Mouse (Mus musculus) hindbrain, embryonic 12.5 days (tissue): ENCODE measurements around the gene 1700025F22Rik. TPM values are rescaled to one million over a fixed set of nuclear protein-coding genes. Genes with fewer than 3 reads are reported as not detected.
"Not testable (repeated sequence)": the region's sequence is repeated elsewhere in the genome, so short reads cannot be mapped to it uniquely, and the experiment has no call there.

ENCODE experiments used
- ATAC-seq: fragments of 200-750 bp; cut with Nextera tagmentation; 2 replicates; pipeline ENCODE4 v1.8.0; 2017; ENCODE audit warnings: moderate TSS enrichment; ENCODE audit not compliant: low FRiP score
- H3K27ac ChIP-seq: fragments of 300-500 bp; sonication (generic); 2 replicates; pipeline ENCODE4 v1.5.1; 2016; ENCODE audit warnings: mild to moderate bottlenecking
- H3K27me3 ChIP-seq: fragments of 300-500 bp; sonication (generic); 2 replicates; pipeline ENCODE4 v1.6.1; 2016; ENCODE audit warnings: mild to moderate bottlenecking
- H3K36me3 ChIP-seq: fragments of 300-500 bp; sonication (generic); 2 replicates; pipeline ENCODE4 v1.6.1; 2016; ENCODE audit warnings: mild to moderate bottlenecking
- H3K4me1 ChIP-seq: fragments of 300-500 bp; sonication (generic); 2 replicates; pipeline ENCODE4 v1.6.1; 2016
- H3K4me2 ChIP-seq: fragments of 300-500 bp; sonication (generic); replicated peaks from 2 replicates; pipeline ENCODE4 v1.6.1; 2016; ENCODE audit warnings: mild to moderate bottlenecking
- H3K4me3 ChIP-seq: fragments of 300-500 bp; sonication (generic); 2 replicates; pipeline ENCODE4 v1.5.1; 2016; ENCODE audit warnings: mild to moderate bottlenecking
- H3K9ac ChIP-seq: fragments of 300-500 bp; sonication (generic); 2 replicates; pipeline ENCODE4 v1.6.1; 2016; ENCODE audit warnings: mild to moderate bottlenecking, moderate library complexity
- H3K9me3 ChIP-seq: fragments of 300-500 bp; sonication (generic); replicated peaks from 2 replicates; pipeline ENCODE4 v1.6.1; 2016; ENCODE audit warnings: mild to moderate bottlenecking
- WGBS: fragments of 180-500 bp; shearing (Covaris S2); methylation state at CpG from one replicate; pipeline ENCODE4 v1.1.7; 2016; 5-methylcytosine and 5-hydroxymethylcytosine counted together
- polyA plus RNA-seq: library from polyadenylated mRNA; unstranded; fragments of >200 nt; fragmentation: Nextera tagmentation; extraction: Ambion mirVana; gene quantifications from 2 replicates; pipeline ENCODE4 v1.2.1, GENCODE M21; 2016

1700025F22Rik gene
- not detected in 2 replicates for polyA plus RNA-seq

DNA sequence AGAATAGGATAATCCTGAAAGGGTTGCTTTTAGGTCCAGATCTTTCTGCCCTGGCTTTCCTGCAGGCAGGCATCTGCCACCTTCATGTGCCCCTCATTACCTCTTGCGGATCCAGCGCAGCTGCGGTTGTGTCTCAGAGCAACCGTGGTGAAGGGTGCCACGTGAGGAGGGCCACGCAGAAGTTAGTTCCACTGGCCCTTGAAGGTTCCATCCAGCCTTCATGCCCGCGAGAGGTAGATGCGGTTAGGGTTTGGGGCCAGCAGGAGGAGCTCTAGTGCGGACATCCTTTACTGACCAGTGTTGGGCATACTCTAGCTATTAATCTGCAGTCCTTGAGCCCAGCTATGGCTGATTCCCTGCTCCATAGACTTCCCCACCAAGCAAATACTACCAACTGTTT, at the start of gene 1700025F22Rik:
Gene 1700025F22Rik (minus strand): TSS at position 149 of the 400 bp plus-strand sequence.
- H3K9me3 ChIP-seq: no peaks in the 10 kb centered on the region
- no peaks in the 10 kb centered on the region for H3K36me3 ChIP-seq
- WGBS: 36% methylated on average over 10 of the region's 10 CpGs
- H3K27ac ChIP-seq: no peak within 1 kb of the TSS
- H3K27me3 ChIP-seq: no peaks in the 10 kb centered on the region
- no peak within 1 kb of the TSS for H3K4me3 ChIP-seq
- H3K4me2 ChIP-seq: no peak within 1 kb of the TSS
- H3K9ac ChIP-seq: no peak within 1 kb of the TSS
- ATAC-seq: no peak
- H3K4me1 ChIP-seq: no peaks in the 10 kb centered on the region

- no peak within 1 kb of the TSS for H3K27ac ChIP-seq
- 63% methylated on average over 12 of the region's 12 CpGs for WGBS
Measured at GRCm38 (mm10) chr19:11196546-11196945, 31.4 kb upstream of the 1700025F22Rik start, which contains the start of gene Ms4a13. Gene Ms4a13, minus strand, starts transcription at chr19:11196737.

DNA sequence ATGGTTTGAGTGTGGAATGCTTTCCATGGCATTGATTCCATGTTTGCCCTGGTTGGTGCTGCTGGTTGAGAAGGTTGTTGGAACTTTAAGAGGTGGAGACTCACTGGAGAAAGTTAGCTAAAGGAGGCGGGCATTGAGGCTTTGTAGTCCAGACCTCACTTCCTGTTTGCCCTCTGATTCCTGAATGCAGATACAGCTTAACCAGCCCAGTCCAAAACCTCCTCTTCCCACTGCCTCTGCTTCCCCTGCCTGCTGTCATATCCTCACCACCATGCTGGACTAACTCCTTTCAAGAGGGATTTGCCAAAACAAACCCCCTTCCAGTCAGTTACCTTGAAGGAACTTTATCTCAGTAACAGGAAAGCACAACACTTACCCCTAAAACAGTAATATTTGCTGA, 27.4 kb upstream of the 1700025F22Rik start:
- no peak overlapping the region for H3K4me2 ChIP-seq
- H3K9me3 ChIP-seq: no peaks in the 10 kb centered on the region
- H3K27me3 ChIP-seq: no peaks in the 10 kb centered on the region
- no peak overlapping the region for H3K4me3 ChIP-seq
- H3K27ac ChIP-seq: no peak overlapping the region
- H3K36me3 ChIP-seq: no peaks in the 10 kb centered on the region
- no peak overlapping the region for H3K9ac ChIP-seq
- ATAC-seq: no peak
- no peaks in the 10 kb centered on the region for H3K4me1 ChIP-seq
- WGBS: 83% methylated on average over 1 of the region's 1 CpGs

More at GRCm38 (mm10) chr19:11196546-11196945, 31.4 kb upstream of the 1700025F22Rik start, which contains the start of gene Ms4a13:
- H3K9me3 ChIP-seq: no peaks in the 10 kb centered on the region
- no peaks in the 10 kb centered on the region for H3K4me1 ChIP-seq
- no peaks in the 10 kb centered on the region for H3K27me3 ChIP-seq
- H3K9ac ChIP-seq: no peak within 1 kb of the TSS
- no peak for ATAC-seq
- H3K4me3 ChIP-seq: no peak within 1 kb of the TSS
- H3K4me2 ChIP-seq: no peak within 1 kb of the TSS
- H3K36me3 ChIP-seq: no peaks in the 10 kb centered on the region

- H3K27me3 ChIP-seq: no peaks in the 10 kb centered on the region
- H3K9me3 ChIP-seq: no peaks in the 10 kb centered on the region
- H3K36me3 ChIP-seq: no peaks in the 10 kb centered on the region
- whole genome bisulfite sequencing: 17% methylated on average over 5 of the region's 5 CpGs
- H3K4me3 ChIP-seq: no peak overlapping the region
- ATAC-seq: no peak
- no peak overlapping the region for H3K4me2 ChIP-seq
- no peak overlapping the region for H3K27ac ChIP-seq
- no peak overlapping the region for H3K9ac ChIP-seq
- H3K4me1 ChIP-seq: no peaks in the 10 kb centered on the region
Measured at GRCm38 (mm10) chr19:11184121-11184520, 19.0 kb upstream of the 1700025F22Rik start.

GRCm38 (mm10) chr19:11177464-11177863, 12.3 kb upstream of the 1700025F22Rik start:
- H3K4me2 ChIP-seq: no peak overlapping the region
- H3K36me3 ChIP-seq: no peaks in the 10 kb centered on the region
- H3K27me3 ChIP-seq: no peaks in the 10 kb centered on the region
- no peak overlapping the region for H3K9ac ChIP-seq
- H3K9me3 ChIP-seq: no peaks in the 10 kb centered on the region
- no peaks in the 10 kb centered on the region for H3K4me1 ChIP-seq
- no peak for ATAC-seq
- WGBS: 72% methylated on average over 2 of the region's 2 CpGs
- no peak overlapping the region for H3K4me3 ChIP-seq
- no peak overlapping the region for H3K27ac ChIP-seq

- 74% methylated on average over 6 of the region's 6 CpGs for WGBS
- H3K4me3 ChIP-seq, H3K9me3 ChIP-seq, H3K36me3 ChIP-seq, H3K27ac ChIP-seq, H3K4me1 ChIP-seq, H3K9ac ChIP-seq, H3K27me3 ChIP-seq, ATAC-seq, H3K4me2 ChIP-seq: not testable (repeated sequence)
Measured at GRCm38 (mm10) chr19:11157890-11158289, 7.2 kb downstream of the 1700025F22Rik start.

GRCm38 (mm10) chr19:11135336-11135735, 29.8 kb downstream of the 1700025F22Rik start:
- WGBS: 78% methylated on average over 4 of the region's 4 CpGs
- Histone ChIP-seq H3K4me3 (no peak overlapping the region), H3K27me3 (no peaks in the 10 kb centered on the region), H3K36me3 (no peaks in the 10 kb centered on the region), H3K4me2 (no peak overlapping the region), H3K27ac (no peak overlapping the region), H3K9me3 (no peaks in the 10 kb centered on the region), H3K9ac (no peak overlapping the region), H3K4me1 (no peaks in the 10 kb centered on the region)
- no peak for ATAC-seq

DNA sequence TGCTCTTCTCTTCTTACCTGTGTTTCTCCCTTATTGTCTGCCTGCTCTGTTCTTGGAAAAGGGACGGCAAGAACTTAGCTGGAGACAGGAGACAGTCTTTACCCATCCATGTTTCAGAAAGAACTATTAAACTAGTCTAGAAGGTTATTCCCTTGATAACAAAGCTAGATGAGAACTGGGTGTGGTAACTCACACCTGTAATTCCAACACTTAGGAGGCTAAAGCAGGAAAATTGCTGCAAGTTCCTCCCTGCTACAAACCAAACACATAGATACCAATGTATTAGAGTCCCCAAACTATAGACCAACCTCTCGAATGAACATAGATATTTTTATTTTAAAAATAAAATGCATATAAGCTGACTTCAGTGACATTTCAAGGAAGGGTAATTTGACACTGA, 30.3 kb downstream of the 1700025F22Rik start:
- Histone ChIP-seq H3K4me1 (no peaks in the 10 kb centered on the region), H3K27me3 (no peaks in the 10 kb centered on the region), H3K4me3 (no peak overlapping the region), H3K9me3 (no peaks in the 10 kb centered on the region), H3K36me3 (no peaks in the 10 kb centered on the region), H3K9ac (no peak overlapping the region), H3K4me2 (no peak overlapping the region), H3K27ac (no peak overlapping the region)
- ATAC-seq: no peak
- WGBS: 81% methylated on average over 2 of the region's 2 CpGs

- H3K4me2 ChIP-seq, H3K27me3 ChIP-seq, H3K4me1 ChIP-seq, H3K27ac ChIP-seq, H3K9ac ChIP-seq, H3K9me3 ChIP-seq, ATAC-seq, H3K4me3 ChIP-seq, H3K36me3 ChIP-seq: not testable (repeated sequence)
- WGBS: 84% methylated on average over 8 of the region's 8 CpGs
Measured at GRCm38 (mm10) chr19:11130776-11131175, 34.3 kb downstream of the 1700025F22Rik start, which contains the start of gene 1700017D01Rik. Gene 1700017D01Rik, minus strand, starts transcription at chr19:11130876.

DNA sequence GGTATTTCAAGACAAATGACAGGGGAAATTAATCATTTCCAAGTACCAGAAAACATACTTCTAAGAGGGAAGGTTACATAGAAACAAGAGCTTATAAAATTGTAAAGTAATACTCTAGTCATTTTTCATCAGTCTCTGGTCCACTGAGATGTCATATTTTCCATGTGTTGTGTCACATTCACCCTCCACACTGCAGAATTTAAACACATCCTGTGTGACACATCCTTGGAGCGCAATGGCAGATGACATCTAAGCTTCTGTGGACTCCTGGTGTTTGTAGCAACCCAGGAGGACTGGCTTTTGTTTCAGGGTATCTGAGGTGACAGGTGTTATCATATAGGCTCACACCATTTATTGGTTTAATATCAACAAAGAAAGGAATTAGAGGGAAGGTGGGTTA, 35.4 kb downstream of the 1700025F22Rik start:
- ATAC-seq: no peak
- Histone ChIP-seq H3K27me3 (no peaks in the 10 kb centered on the region), H3K36me3 (no peaks in the 10 kb centered on the region), H3K27ac (no peak overlapping the region), H3K4me2 (no peak overlapping the region), H3K4me1 (no peaks in the 10 kb centered on the region), H3K9ac (no peak overlapping the region), H3K4me3 (no peak overlapping the region), H3K9me3 (peaks cover 3% of the 10 kb centered on the region)
- WGBS: 88% methylated on average over 1 of the region's 1 CpGs

DNA sequence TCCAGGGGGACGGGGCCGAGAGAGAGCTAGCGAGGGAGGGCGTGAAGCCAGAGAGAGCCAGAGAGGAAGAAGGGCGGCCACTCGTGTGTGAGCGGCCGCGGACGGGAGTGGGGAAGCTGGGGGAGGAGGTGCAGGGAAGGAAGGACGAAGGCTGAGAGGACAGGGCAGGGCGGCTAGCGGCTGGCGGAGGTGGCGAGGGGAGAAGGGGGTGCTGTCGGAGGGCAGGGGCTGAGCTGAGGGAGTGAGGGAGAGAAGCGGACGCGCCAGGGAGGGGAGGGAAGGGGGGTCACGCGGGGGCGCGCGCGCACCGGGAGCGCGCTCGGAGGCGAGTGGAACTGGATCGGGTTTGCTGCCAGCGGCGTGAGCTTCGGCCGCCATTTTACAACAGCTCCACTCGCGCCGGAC, 44.1 kb downstream of the 1700025F22Rik start:
- H3K4me1 ChIP-seq, H3K27me3 ChIP-seq, H3K36me3 ChIP-seq, H3K9me3 ChIP-seq, H3K27ac ChIP-seq: not testable (repeated sequence)
- peak; percentile 99 for ATAC-seq
- 7% methylated on average over 10 of the region's 38 CpGs for WGBS
- Histone ChIP-seq H3K4me3 (peak overlapping the region; percentile 34), H3K4me2 (peak overlapping the region; percentile 37), H3K9ac (peak overlapping the region; percentile 23; the same call in 1 of the 2 replicates)

- 81% methylated on average over 2 of the region's 2 CpGs for WGBS
- Histone ChIP-seq H3K9ac (no peak overlapping the region), H3K27ac (no peak overlapping the region), H3K36me3 (no peaks in the 10 kb centered on the region), H3K4me1 (no peaks in the 10 kb centered on the region), H3K27me3 (no peaks in the 10 kb centered on the region), H3K9me3 (no peaks in the 10 kb centered on the region; the same call in 1 of the 2 replicates), H3K4me3 (no peak overlapping the region), H3K4me2 (no peak overlapping the region)
- no peak for ATAC-seq
Measured at GRCm38 (mm10) chr19:11119338-11119737, 45.8 kb downstream of the 1700025F22Rik start.

DNA sequence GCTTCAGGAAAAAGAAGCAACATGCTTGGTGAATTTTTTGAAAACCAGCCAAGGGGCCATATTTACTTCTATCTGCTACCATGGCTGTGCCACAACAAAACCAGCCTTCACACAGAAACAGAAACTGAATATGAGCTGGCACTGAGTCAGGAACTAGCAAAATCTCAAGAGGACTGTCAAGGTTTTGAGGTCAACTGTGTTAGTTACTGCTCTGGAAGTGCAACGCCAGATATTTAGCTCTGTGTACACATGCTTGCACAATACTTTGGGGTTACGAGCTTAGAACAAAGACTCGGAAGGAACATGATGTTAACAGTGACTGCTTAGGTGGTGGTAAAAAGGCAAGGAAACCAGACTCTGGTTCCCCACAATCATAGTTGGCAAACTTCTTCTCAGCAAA, 57.4 kb downstream of the 1700025F22Rik start:
- no peak overlapping the region for H3K4me3 ChIP-seq
- H3K27me3 ChIP-seq: no peaks in the 10 kb centered on the region
- H3K9ac ChIP-seq: no peak overlapping the region
- H3K36me3 ChIP-seq: no peaks in the 10 kb centered on the region
- H3K4me1 ChIP-seq: no peaks in the 10 kb centered on the region
- ATAC-seq: no peak
- H3K9me3 ChIP-seq: no peaks in the 10 kb centered on the region
- H3K27ac ChIP-seq: no peak overlapping the region
- 77% methylated on average over 3 of the region's 3 CpGs for WGBS
- H3K4me2 ChIP-seq: no peak overlapping the region
